Comparison of ENCODE assay signal across 8 mouse cellular contexts in the genomic region with DNA sequence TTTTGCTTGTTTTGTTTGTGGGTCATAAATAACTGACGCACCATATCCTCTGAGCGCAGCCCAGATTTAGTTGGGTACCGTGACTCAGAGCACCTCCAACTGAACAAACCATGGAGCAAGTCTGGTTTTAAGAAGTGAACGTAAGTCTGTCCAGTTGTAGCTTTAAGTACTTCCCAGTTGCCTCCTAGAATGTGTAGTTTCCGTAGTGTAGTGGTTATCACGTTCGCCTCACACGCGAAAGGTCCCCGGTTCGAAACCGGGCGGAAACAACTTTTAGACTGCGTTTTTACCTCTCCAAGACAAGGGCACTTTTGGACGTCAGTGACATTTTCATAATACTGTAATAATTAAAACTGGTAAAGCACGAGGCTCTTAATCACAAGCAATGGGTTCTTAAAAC. TPM values are rescaled to one million over a fixed set of nuclear protein-coding genes. Genes with fewer than 3 reads are reported as not detected.
DNase-seq lines count a peak whose midpoint lies in the region; ATAC-seq lines count a peak whose summit lies in the region.

No protein-coding gene starts in this region.

- no peak for ATAC-seq in hindbrain, embryonic 11.5 days (ENCODE audit: low FRiP score)
- no peak for ATAC-seq in lung, embryonic 16.5 days (ENCODE audit: low read depth)

- peak overlapping the region; percentile 34; the same call in 1 of the 2 replicates for H3K9ac ChIP-seq in hindbrain, embryonic 11.5 days (ENCODE audit: low read depth, low read length)
- peak overlapping the region; percentile 95 for H3K9ac ChIP-seq in lung, embryonic 16.5 days (ENCODE audit: low read length)

- under 1% methylated on average over 16 of the region's 16 CpGs for WGBS in hindbrain, embryonic 11.5 days
- under 1% methylated on average over 16 of the region's 16 CpGs for whole genome bisulfite sequencing in lung, embryonic 16.5 days

- H3K27me3 ChIP-seq in hindbrain, embryonic 11.5 days (ENCODE audit: control insufficient read depth, insufficient read depth, low read length), result no peaks in the 10 kb centered on the region
- H3K27me3 ChIP-seq in lung, embryonic 16.5 days (ENCODE audit: control insufficient read depth, insufficient read depth, low read depth, low read length), result no peaks in the 10 kb centered on the region

- H3K4me3 ChIP-seq in hindbrain, embryonic 11.5 days (ENCODE audit: low read depth, low read length), result peak overlapping the region; percentile 81
- peak overlapping the region; percentile 86 for H3K4me3 ChIP-seq in lung, embryonic 16.5 days (ENCODE audit: low read length)

- no peaks in the 10 kb centered on the region for H3K36me3 ChIP-seq in hindbrain, embryonic 11.5 days (ENCODE audit: control insufficient read depth, insufficient read depth, low read length)
- peaks cover 6% of the 10 kb centered on the region; the same call in 1 of the 2 replicates for H3K36me3 ChIP-seq in lung, embryonic 16.5 days (ENCODE audit: control insufficient read depth, insufficient read depth, low read length)

- H3K4me1 ChIP-seq in hindbrain, embryonic 11.5 days (replicated peaks; ENCODE audit: control insufficient read depth, insufficient read depth, low read length), result no peaks in the 10 kb centered on the region
- H3K4me1 ChIP-seq in lung, embryonic 16.5 days (replicated peaks; ENCODE audit: control insufficient read depth, insufficient read depth, low read length), result peaks cover 20% of the 10 kb centered on the region

- DNase-seq in MN1 (ENCODE audit: low spot score), result peak; percentile 98
- peak; percentile 94 for DNase-seq in cerebellum, adult 9-10 months
- DNase-seq in frontal cortex, adult 2 months (ENCODE audit: extremely low spot score in 1 of 2, low spot score in 1 of 2), result peak; percentile 79 to 97
- DNase-seq in hindbrain, embryonic 11.5 days (ENCODE audit: low spot score), result peak; percentile 96
- peak; percentile 86 for DNase-seq in layer of hippocampus, adult 9-11 months
- peak; percentile 81 for DNase-seq in ovary, postnatal 14 days (ENCODE audit: low spot score)
- DNase-seq in thymus, postnatal 10 days (ENCODE audit: low spot score in 2 of 2), result peak; percentile 69 to 86

- H3K9me3 ChIP-seq in hindbrain, embryonic 11.5 days (ENCODE audit: control insufficient read depth, low read length), result no peaks in the 10 kb centered on the region
- no peaks in the 10 kb centered on the region for H3K9me3 ChIP-seq in lung, embryonic 16.5 days (ENCODE audit: control insufficient read depth, low read length)

- H3K4me2 ChIP-seq in hindbrain, embryonic 11.5 days (replicated peaks; ENCODE audit: low read depth, low read length), result peak overlapping the region; percentile 74
- H3K4me2 ChIP-seq in lung, embryonic 16.5 days (ENCODE audit: low read depth, low read length), result peak overlapping the region; percentile 86

- no peak overlapping the region for H3K27ac ChIP-seq in hindbrain, embryonic 11.5 days (ENCODE audit: low read depth, low read length)
- no peak overlapping the region for H3K27ac ChIP-seq in lung, embryonic 16.5 days (ENCODE audit: low read length)

RNA-seq across cellular contexts. Expression of a gene that starts 1.2 kb away (rescaled TPM):
- 41.4 and 47.6 TPM in 2 replicates for polyA plus RNA-seq in frontal cortex, adult 2 months (2012; rRNA removed)
- polyA plus RNA-seq in hindbrain, embryonic 11.5 days (2014; fragmentation: Nextera tagmentation; extraction: Ambion mirVana), result 4.2 and 4.5 TPM in 2 replicates
- 6.4 and 6.6 TPM in 2 replicates for polyA plus RNA-seq in lung, embryonic 16.5 days (2015; fragmentation: Nextera tagmentation; extraction: Ambion mirVana)

RNA-seq across cellular contexts. Expression of a gene that starts 7.6 kb away (rescaled TPM):
- polyA plus RNA-seq in frontal cortex, adult 2 months (2012; rRNA removed), result 3.7 and 4.6 TPM in 2 replicates
- 0.56 and 0.77 TPM in 2 replicates for polyA plus RNA-seq in hindbrain, embryonic 11.5 days (2014; fragmentation: Nextera tagmentation; extraction: Ambion mirVana)
- polyA plus RNA-seq in lung, embryonic 16.5 days (2015; fragmentation: Nextera tagmentation; extraction: Ambion mirVana), result 0.51 and 1.2 TPM in 2 replicates

RNA-seq across cellular contexts. Expression of a gene that starts 8.1 kb away (rescaled TPM):
- 24.1 and 28.7 TPM in 2 replicates for polyA plus RNA-seq in frontal cortex, adult 2 months (2012; rRNA removed)
- polyA plus RNA-seq in hindbrain, embryonic 11.5 days (2014; fragmentation: Nextera tagmentation; extraction: Ambion mirVana), result 5.8 and 7.4 TPM in 2 replicates
- 1.7 and 2.6 TPM in 2 replicates for polyA plus RNA-seq in lung, embryonic 16.5 days (2015; fragmentation: Nextera tagmentation; extraction: Ambion mirVana)

RNA-seq across cellular contexts. Expression of a gene that starts 18.2 kb away (rescaled TPM):
- polyA plus RNA-seq in frontal cortex, adult 2 months (2012; rRNA removed), result 453 and 472 TPM in 2 replicates
- polyA plus RNA-seq in hindbrain, embryonic 11.5 days (2014; fragmentation: Nextera tagmentation; extraction: Ambion mirVana), result 654 and 661 TPM in 2 replicates
- polyA plus RNA-seq in lung, embryonic 16.5 days (2015; fragmentation: Nextera tagmentation; extraction: Ambion mirVana), result 657 and 669 TPM in 2 replicates

RNA-seq across cellular contexts. Expression of a gene that starts 53.1 kb away (rescaled TPM):
- polyA plus RNA-seq in frontal cortex, adult 2 months (2012; rRNA removed), result 12.1 and 12.7 TPM in 2 replicates
- polyA plus RNA-seq in hindbrain, embryonic 11.5 days (2014; fragmentation: Nextera tagmentation; extraction: Ambion mirVana), result 1.5 and 2.1 TPM in 2 replicates
- 10.6 and 14.9 TPM in 2 replicates for polyA plus RNA-seq in lung, embryonic 16.5 days (2015; fragmentation: Nextera tagmentation; extraction: Ambion mirVana)
